Mouse (Mus musculus): ENCODE data around the gene Casp2.

The Casp2 gene

GRCm38 (mm10) chr6:42276151-42276550 lies 11.4 kb downstream of the Casp2 start:
- no peak for DNase-seq (ENCODE audit: low spot score in 2 of 2)

- DNase-seq (ENCODE audit: low spot score in 2 of 2), result no peak
These were observed 18.2 kb downstream of the Casp2 start for GRCm38 (mm10) chr6:42282865-42283528.

- no peak for DNase-seq (ENCODE audit: low spot score in 2 of 2)
These were observed 21.7 kb downstream of the Casp2 start, which contains the start of gene Clcn1 for GRCm38 (mm10) chr6:42286448-42286847. Gene Clcn1, plus strand, starts transcription at chr6:42286685.

- DNase-seq (ENCODE audit: low spot score in 2 of 2), result no peak
These were observed 22.8 kb downstream of the Casp2 start for GRCm38 (mm10) chr6:42287562-42287961.

- DNase-seq (ENCODE audit: low spot score in 2 of 2), result no peak
These were observed 28.5 kb downstream of the Casp2 start for GRCm38 (mm10) chr6:42293327-42293726.

- DNase-seq (ENCODE audit: low spot score in 2 of 2), result no peak
These were observed 30.8 kb downstream of the Casp2 start for GRCm38 (mm10) chr6:42295549-42296094.

- no peak for DNase-seq (ENCODE audit: low spot score in 2 of 2)
These were observed 34.6 kb downstream of the Casp2 start for GRCm38 (mm10) chr6:42299362-42299761.

- no peak for DNase-seq (ENCODE audit: low spot score in 2 of 2)
These were observed 45.1 kb downstream of the Casp2 start for GRCm38 (mm10) chr6:42309816-42310378.

- DNase-seq (ENCODE audit: low spot score in 2 of 2), result no peak
These were observed 45.8 kb downstream of the Casp2 start for GRCm38 (mm10) chr6:42310427-42311053.

- DNase-seq (ENCODE audit: low spot score in 2 of 2), result no peak
These were observed 53.5 kb downstream of the Casp2 start for GRCm38 (mm10) chr6:42318293-42318692.

GRCm38 (mm10) chr6:42323371-42324066 lies 58.7 kb downstream of the Casp2 start:
- DNase-seq (ENCODE audit: low spot score in 2 of 2), result no peak

- no peak for DNase-seq (ENCODE audit: low spot score in 2 of 2)
These were observed 59.3 kb downstream of the Casp2 start for GRCm38 (mm10) chr6:42324067-42324481.

- peak; percentile 45 to 65 for DNase-seq (ENCODE audit: low spot score in 2 of 2)
These were observed 59.9 kb downstream of the Casp2 start, which contains the start of gene Fam131b for GRCm38 (mm10) chr6:42324482-42325267. Gene Fam131b, minus strand, starts transcription at chr6:42324643.

- DNase-seq (ENCODE audit: low spot score in 2 of 2), result peak; percentile 72 to 76
These were observed 60.5 kb downstream of the Casp2 start for GRCm38 (mm10) chr6:42325268-42325609.

GRCm38 (mm10) chr6:42326509-42326908 lies 61.7 kb downstream of the Casp2 start:
- no peak for DNase-seq (ENCODE audit: low spot score in 2 of 2)

- no peak for DNase-seq (ENCODE audit: low spot score in 2 of 2)
These were observed 64.0 kb downstream of the Casp2 start for GRCm38 (mm10) chr6:42328757-42329156.

GRCm38 (mm10) chr6:42330216-42330615 lies 65.4 kb downstream of the Casp2 start:
- no peak for DNase-seq (ENCODE audit: low spot score in 2 of 2)

- no peak for DNase-seq (ENCODE audit: low spot score in 2 of 2)
These were observed 66.2 kb downstream of the Casp2 start for GRCm38 (mm10) chr6:42330946-42331345.
